In the genomic region with DNA sequence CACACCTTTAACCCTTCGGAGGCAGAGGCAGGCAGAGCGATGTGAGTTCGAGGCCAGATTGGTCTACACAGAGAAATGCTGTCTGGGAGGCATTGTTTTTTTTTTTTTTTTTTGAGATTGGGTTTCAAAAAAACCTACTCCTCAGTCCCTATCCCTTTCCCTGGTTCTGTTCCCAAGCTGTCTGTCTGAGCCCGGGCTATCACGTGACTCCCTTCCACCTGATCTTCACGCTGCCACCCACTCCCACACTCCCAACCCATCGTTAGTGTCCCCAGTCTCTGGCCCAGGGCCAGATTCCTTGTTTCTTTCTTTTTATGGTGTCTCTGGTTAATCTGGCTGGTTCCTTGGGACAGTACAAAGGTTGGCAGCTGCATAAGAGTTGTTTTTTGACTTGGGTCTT, we compare ENCODE assay signal across 25 mouse cellular contexts. TPM values are rescaled to one million over a fixed set of nuclear protein-coding genes. Genes with fewer than 3 reads are reported as not detected.
A peak's percentile ranks its signal among the peaks of the same experiment; 100 is the strongest.
DNase-seq lines count a peak whose midpoint lies in the region; ATAC-seq and TF ChIP-seq lines count a peak whose summit lies in the region.
"Had no signal": no experiment of that assay in that cellular context is flagged by ENCODE, and none has a peak within 500 bp of the region (broad histone marks: within the 10 kb centered on the region; RNA-seq: fewer than 3 reads in every experiment).

No protein-coding gene starts in this region.

- H3K4me3 ChIP-seq in intestine, embryonic 15.5 days (replicated peaks): no peak overlapping the region
- no peak overlapping the region for H3K4me3 ChIP-seq in intestine, embryonic 16.5 days (ENCODE audit: low read length)
- H3K4me3 ChIP-seq in limb, embryonic 15.5 days: no peak overlapping the region
- no peak overlapping the region for H3K4me3 ChIP-seq in limb, embryonic 10.5 days
- H3K4me3 ChIP-seq in hindbrain, embryonic 13.5 days: no peak overlapping the region
- no peak overlapping the region for H3K4me3 ChIP-seq in midbrain, postnatal 0 days (ENCODE audit: low read depth, low read length)
- H3K4me3 ChIP-seq: embryonic facial prominence, embryonic 15.5 days; erythroblast, embryonic 14.5 days; forebrain, embryonic 10.5 days; gastrocnemius, adult 2 months; heart, embryonic 13.5 days had no signal

- H3K9me3 ChIP-seq in intestine, embryonic 15.5 days: no peaks in the 10 kb centered on the region
- H3K9me3 ChIP-seq in intestine, embryonic 16.5 days (ENCODE audit: control insufficient read depth, low read length): no peaks in the 10 kb centered on the region
- no peaks in the 10 kb centered on the region for H3K9me3 ChIP-seq in limb, embryonic 15.5 days
- no peaks in the 10 kb centered on the region for H3K9me3 ChIP-seq in limb, embryonic 10.5 days (replicated peaks)
- no peaks in the 10 kb centered on the region for H3K9me3 ChIP-seq in hindbrain, embryonic 13.5 days
- H3K9me3 ChIP-seq in midbrain, postnatal 0 days (ENCODE audit: low read length): no peaks in the 10 kb centered on the region
- H3K9me3 ChIP-seq: embryonic facial prominence, embryonic 15.5 days; forebrain, embryonic 10.5 days; G1E; heart, embryonic 13.5 days had no signal

- DNase-seq in limb, embryonic 10.5 days (ENCODE audit: low spot score): no peak
- DNase-seq in R1 (ENCODE audit: low read depth, low spot score): peak; percentile 55
- no peak for DNase-seq in midbrain, postnatal 0 days (ENCODE audit: low spot score)
- DNase-seq: adrenal gland, adult 8-10 months; adrenal gland, postnatal 36 days; cerebellum, adult 11-12 months; cerebellum, adult 9-10 months; cerebellum, postnatal 36 days; gastrocnemius, adult 2 months; gastrocnemius, postnatal 36 days; heart, adult 11 months; heart, postnatal 36 days had no signal

- no peak overlapping the region for H3K27ac ChIP-seq in intestine, embryonic 15.5 days
- no peak overlapping the region for H3K27ac ChIP-seq in intestine, embryonic 16.5 days (ENCODE audit: low read length)
- 0 out of 2 replicates have a peak overlapping the region, but pooled peaks have one; percentile 27 for H3K27ac ChIP-seq in limb, embryonic 15.5 days
- H3K27ac ChIP-seq in limb, embryonic 10.5 days: no peak overlapping the region
- no peak overlapping the region for H3K27ac ChIP-seq in hindbrain, embryonic 13.5 days
- no peak overlapping the region for H3K27ac ChIP-seq in midbrain, postnatal 0 days (ENCODE audit: low read depth, low read length)
- H3K27ac ChIP-seq: embryonic facial prominence, embryonic 15.5 days; forebrain, embryonic 10.5 days; gastrocnemius, adult 2 months; heart, embryonic 13.5 days had no signal

- TF ChIP-seq CTCF in midbrain, postnatal 0 days (IDR thresholded peaks at IDR 0.05): no peak

- no peaks in the 10 kb centered on the region for H3K27me3 ChIP-seq in intestine, embryonic 15.5 days (replicated peaks)
- no peaks in the 10 kb centered on the region for H3K27me3 ChIP-seq in intestine, embryonic 16.5 days (replicated peaks; ENCODE audit: control insufficient read depth, insufficient read depth, low read length)
- H3K27me3 ChIP-seq in limb, embryonic 15.5 days: no peaks in the 10 kb centered on the region
- H3K27me3 ChIP-seq in limb, embryonic 10.5 days (ENCODE audit: low read depth, poor library complexity, severe bottlenecking): no peaks in the 10 kb centered on the region
- H3K27me3 ChIP-seq in hindbrain, embryonic 13.5 days: no peaks in the 10 kb centered on the region
- H3K27me3 ChIP-seq in midbrain, postnatal 0 days (ENCODE audit: insufficient read depth, low read length): no peaks in the 10 kb centered on the region
- H3K27me3 ChIP-seq: embryonic facial prominence, embryonic 15.5 days; heart, embryonic 13.5 days; Patski had no signal

- H3K36me3 ChIP-seq in intestine, embryonic 15.5 days: no peaks in the 10 kb centered on the region
- H3K36me3 ChIP-seq in intestine, embryonic 16.5 days (ENCODE audit: control insufficient read depth, insufficient read depth, low read length): no peaks in the 10 kb centered on the region
- no peaks in the 10 kb centered on the region for H3K36me3 ChIP-seq in limb, embryonic 15.5 days
- H3K36me3 ChIP-seq in limb, embryonic 10.5 days: no peaks in the 10 kb centered on the region
- H3K36me3 ChIP-seq in hindbrain, embryonic 13.5 days: no peaks in the 10 kb centered on the region
- H3K36me3 ChIP-seq in midbrain, postnatal 0 days (ENCODE audit: insufficient read depth, low read length): no peaks in the 10 kb centered on the region
- H3K36me3 ChIP-seq: embryonic facial prominence, embryonic 15.5 days; forebrain, embryonic 10.5 days; heart, embryonic 13.5 days had no signal

- H3K4me2 ChIP-seq in intestine, embryonic 15.5 days (replicated peaks): no peak overlapping the region
- H3K4me2 ChIP-seq in intestine, embryonic 16.5 days (ENCODE audit: low read depth, low read length): no peak overlapping the region
- H3K4me2 ChIP-seq in limb, embryonic 15.5 days: no peak overlapping the region
- H3K4me2 ChIP-seq in hindbrain, embryonic 13.5 days: no peak overlapping the region
- no peak overlapping the region for H3K4me2 ChIP-seq in midbrain, postnatal 0 days (ENCODE audit: low read depth, low read length, poor library complexity, severe bottlenecking)
- H3K4me2 ChIP-seq: embryonic facial prominence, embryonic 15.5 days; heart, embryonic 13.5 days had no signal

- WGBS in intestine, embryonic 15.5 days: 64% methylated on average over 7 of the region's 7 CpGs
- 67% methylated on average over 7 of the region's 7 CpGs for WGBS in intestine, embryonic 16.5 days
- WGBS in limb, embryonic 15.5 days: 68% methylated on average over 7 of the region's 7 CpGs
- WGBS in limb, embryonic 10.5 days: 83% methylated on average over 7 of the region's 7 CpGs
- 76% methylated on average over 7 of the region's 7 CpGs for WGBS in hindbrain, embryonic 13.5 days
- 69% methylated on average over 7 of the region's 7 CpGs for WGBS in midbrain, postnatal 0 days

- H3K9ac ChIP-seq in intestine, embryonic 15.5 days: no peak overlapping the region
- no peak overlapping the region for H3K9ac ChIP-seq in intestine, embryonic 16.5 days (ENCODE audit: low read depth, low read length)
- no peak overlapping the region for H3K9ac ChIP-seq in limb, embryonic 15.5 days
- H3K9ac ChIP-seq in hindbrain, embryonic 13.5 days: no peak overlapping the region
- no peak overlapping the region for H3K9ac ChIP-seq in midbrain, postnatal 0 days (replicated peaks; ENCODE audit: low read length, poor library complexity, severe bottlenecking)
- H3K9ac ChIP-seq: embryonic facial prominence, embryonic 15.5 days; heart, embryonic 13.5 days had no signal

- H3K4me1 ChIP-seq in intestine, embryonic 15.5 days (replicated peaks): peaks cover 4% of the 10 kb centered on the region; the same call in 1 of the 2 replicates
- peaks cover 5% of the 10 kb centered on the region for H3K4me1 ChIP-seq in intestine, embryonic 16.5 days (ENCODE audit: control insufficient read depth, insufficient read depth, low read length)
- 0 out of 2 replicates have a peak, but pooled peaks cover 2% of the 10 kb centered on the region for H3K4me1 ChIP-seq in limb, embryonic 15.5 days
- no peaks in the 10 kb centered on the region for H3K4me1 ChIP-seq in limb, embryonic 10.5 days
- peaks cover 5% of the 10 kb centered on the region; the same call in 1 of the 2 replicates for H3K4me1 ChIP-seq in hindbrain, embryonic 13.5 days (replicated peaks)
- H3K4me1 ChIP-seq in midbrain, postnatal 0 days (ENCODE audit: insufficient read depth, low read length): no peaks in the 10 kb centered on the region
- H3K4me1 ChIP-seq: forebrain, embryonic 10.5 days; heart, embryonic 13.5 days had no signal

- peak; percentile 34; the same call in 1 of the 2 replicates for ATAC-seq in intestine, embryonic 15.5 days
- ATAC-seq in intestine, embryonic 16.5 days: no peak
- no peak for ATAC-seq in limb, embryonic 15.5 days (ENCODE audit: insufficient number of reproducible peaks, low FRiP score, low TSS enrichment, low read depth)
- ATAC-seq in hindbrain, embryonic 13.5 days (ENCODE audit: low FRiP score): no peak
- no peak for ATAC-seq in midbrain, postnatal 0 days (ENCODE audit: low FRiP score)
- ATAC-seq: forebrain, embryonic 14.5 days; hindbrain, embryonic 16.5 days; inflammation-experienced regulatory T-cells, adult 6 months; Patski had no signal

RNA-seq across cellular contexts. Expression of a gene that starts 46.2 kb away (rescaled TPM):
- 394 and 407 TPM in 2 replicates for polyA plus RNA-seq in intestine, embryonic 15.5 days (2015; fragmentation: Nextera tagmentation; extraction: Ambion mirVana)
- 371 and 393 TPM in 2 replicates for polyA plus RNA-seq in intestine, embryonic 16.5 days (2015; fragmentation: Nextera tagmentation; extraction: Ambion mirVana)
- polyA plus RNA-seq in limb, embryonic 15.5 days (2015; fragmentation: Nextera tagmentation; extraction: Ambion mirVana): 499 and 569 TPM in 2 replicates
- 405 and 413 TPM in 2 replicates for polyA plus RNA-seq in limb, embryonic 10.5 days (2016; fragmentation: Nextera tagmentation; extraction: Ambion mirVana)
- 74.3 and 75.2 TPM in 2 replicates for polyA plus RNA-seq in hindbrain, embryonic 13.5 days (2015; fragmentation: Nextera tagmentation; extraction: Ambion mirVana)
- 37.2 and 41.1 TPM in 2 replicates for total RNA-seq in midbrain, postnatal 0 days (2014; rRNA removed)
- 52.6 and 57.0 TPM in 2 replicates for polyA plus RNA-seq in midbrain, postnatal 0 days (2015; fragmentation: Nextera tagmentation; extraction: Ambion mirVana)

RNA-seq across cellular contexts. Expression of a gene that starts 49.0 kb away (rescaled TPM):
- 20.4 and 21.9 TPM in 2 replicates for polyA plus RNA-seq in intestine, embryonic 15.5 days (2015; fragmentation: Nextera tagmentation; extraction: Ambion mirVana)
- polyA plus RNA-seq in intestine, embryonic 16.5 days (2015; fragmentation: Nextera tagmentation; extraction: Ambion mirVana): 19.1 and 20.4 TPM in 2 replicates
- polyA plus RNA-seq in limb, embryonic 15.5 days (2015; fragmentation: Nextera tagmentation; extraction: Ambion mirVana): 28.2 and 28.9 TPM in 2 replicates
- polyA plus RNA-seq in limb, embryonic 10.5 days (2016; fragmentation: Nextera tagmentation; extraction: Ambion mirVana): 32.1 and 36.8 TPM in 2 replicates
- polyA plus RNA-seq in hindbrain, embryonic 13.5 days (2015; fragmentation: Nextera tagmentation; extraction: Ambion mirVana): 23.4 and 23.5 TPM in 2 replicates
- 15.1 and 25.1 TPM in 2 replicates for total RNA-seq in midbrain, postnatal 0 days (2014; rRNA removed)
- polyA plus RNA-seq in midbrain, postnatal 0 days (2015; fragmentation: Nextera tagmentation; extraction: Ambion mirVana): 11.5 and 12.3 TPM in 2 replicates
